Mouse (Mus musculus): ENCODE results near the gene Spag7.

Spag7 gene

GRCm38 (mm10) chr11:70645461-70646258 is 23.6 kb downstream of the Spag7 start:
- in situ Hi-C loops (cut with MboI; ENCODE audit: low sequenced_read_pairs) = no loop called here

- in situ Hi-C loops (cut with MboI; ENCODE audit: low sequenced_read_pairs) = no loop called here
These were observed 24.6 kb downstream of the Spag7 start for GRCm38 (mm10) chr11:70644564-70645103.

- in situ Hi-C loops (cut with MboI; ENCODE audit: low sequenced_read_pairs) = no loop called here
These were observed 26.2 kb downstream of the Spag7 start for GRCm38 (mm10) chr11:70643051-70643450.

GRCm38 (mm10) chr11:70641241-70641640 is 28.0 kb downstream of the Spag7 start:
- in situ Hi-C loops (cut with MboI; ENCODE audit: low sequenced_read_pairs) = no loop called here

- in situ Hi-C loops (cut with MboI; ENCODE audit: low sequenced_read_pairs) = no loop called here
These were observed 29.2 kb downstream of the Spag7 start for GRCm38 (mm10) chr11:70639976-70640375.

- in situ Hi-C loops (cut with MboI; ENCODE audit: low sequenced_read_pairs) = no loop called here
These were observed 30.4 kb downstream of the Spag7 start, which contains the start of gene Gp1ba for GRCm38 (mm10) chr11:70638714-70639278. Gene Gp1ba, plus strand, starts transcription at chr11:70639122.

GRCm38 (mm10) chr11:70638293-70638692 is 30.9 kb downstream of the Spag7 start:
- in situ Hi-C loops (cut with MboI; ENCODE audit: low sequenced_read_pairs) = no loop called here

GRCm38 (mm10) chr11:70637764-70638163 is 31.5 kb downstream of the Spag7 start:
- in situ Hi-C loops (cut with MboI; ENCODE audit: low sequenced_read_pairs) = no loop called here

GRCm38 (mm10) chr11:70635601-70636000 is 33.6 kb downstream of the Spag7 start:
- in situ Hi-C loops (cut with MboI; ENCODE audit: low sequenced_read_pairs) = no loop called here

- in situ Hi-C loops (cut with MboI; ENCODE audit: low sequenced_read_pairs) = no loop called here
These were observed 39.1 kb downstream of the Spag7 start for GRCm38 (mm10) chr11:70630129-70630528.

GRCm38 (mm10) chr11:70629557-70629956 is 39.7 kb downstream of the Spag7 start:
- in situ Hi-C loops (cut with MboI; ENCODE audit: low sequenced_read_pairs) = no loop called here

GRCm38 (mm10) chr11:70628431-70628830 is 40.8 kb downstream of the Spag7 start:
- in situ Hi-C loops (cut with MboI; ENCODE audit: low sequenced_read_pairs) = no loop called here

GRCm38 (mm10) chr11:70626877-70627276 is 42.3 kb downstream of the Spag7 start:
- in situ Hi-C loops (cut with MboI; ENCODE audit: low sequenced_read_pairs) = no loop called here

- in situ Hi-C loops (cut with MboI; ENCODE audit: low sequenced_read_pairs) = no loop called here
These were observed 43.7 kb downstream of the Spag7 start for GRCm38 (mm10) chr11:70625473-70625872.

- in situ Hi-C loops (cut with MboI; ENCODE audit: low sequenced_read_pairs) = no loop called here
These were observed 46.0 kb downstream of the Spag7 start for GRCm38 (mm10) chr11:70623053-70623742.

- in situ Hi-C loops (cut with MboI; ENCODE audit: low sequenced_read_pairs) = no loop called here
These were observed 47.0 kb downstream of the Spag7 start for GRCm38 (mm10) chr11:70621972-70622814.

- in situ Hi-C loops (cut with MboI; ENCODE audit: low sequenced_read_pairs) = no loop called here
These were observed 50.1 kb downstream of the Spag7 start, which contains the start of gene Chrne for GRCm38 (mm10) chr11:70619101-70619500. Gene Chrne, minus strand, starts transcription at chr11:70619216.

GRCm38 (mm10) chr11:70615516-70616093 is 53.6 kb downstream of the Spag7 start, which contains the start of gene 4930544D05Rik:
Gene 4930544D05Rik, plus strand, starts transcription at chr11:70615848.
- in situ Hi-C loops (cut with MboI; ENCODE audit: low sequenced_read_pairs) = no loop called here

- in situ Hi-C loops (cut with MboI; ENCODE audit: low sequenced_read_pairs) = no loop called here
These were observed 54.1 kb downstream of the Spag7 start for GRCm38 (mm10) chr11:70615074-70615473.

Measured in CH12F3 (cell line).